Mouse (Mus musculus) thymus, postnatal 14 days (tissue): ENCODE results near the gene Lrrn4cl.
"Not testable (repeated sequence)": the region's sequence is repeated elsewhere in the genome, so short reads cannot be mapped to it uniquely, and the experiment has no call there.

Source experiments
- DNase-seq: peaks from one replicate; pipeline ENCODE4 v3.0.0; 2021

Lrrn4cl gene

DNA sequence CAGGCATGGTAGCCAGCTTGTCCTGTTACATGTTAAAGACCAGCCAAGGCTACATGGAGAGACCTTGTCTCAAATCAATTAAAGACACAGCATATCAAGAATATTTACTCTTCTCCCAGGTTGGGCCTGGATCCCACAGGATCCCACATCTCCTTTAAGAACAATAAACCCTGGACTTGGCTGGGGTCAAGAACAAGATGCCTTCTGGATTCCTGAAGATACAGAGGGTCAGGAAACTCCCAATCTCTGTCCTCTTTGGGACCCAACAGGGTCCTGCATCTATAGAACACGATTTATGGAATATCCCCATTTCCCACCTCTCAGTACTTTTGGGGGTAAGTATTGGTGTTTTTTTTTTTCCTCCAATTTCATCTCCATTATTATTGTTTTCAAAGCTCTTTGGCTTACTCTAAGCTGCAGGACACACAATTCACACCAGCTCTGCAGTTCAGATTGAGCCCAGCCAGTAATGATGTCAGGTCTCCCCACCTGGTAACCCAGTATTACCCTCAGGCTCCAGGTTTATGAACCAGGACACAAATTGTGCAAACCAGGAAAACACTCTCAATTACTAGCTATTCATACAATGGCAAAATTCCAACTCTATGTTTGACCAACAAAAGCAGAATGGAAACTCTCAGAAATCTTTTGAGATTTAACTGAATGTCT is 36.5 kb downstream of the Lrrn4cl start:
- DNase-seq = no peak

DNA sequence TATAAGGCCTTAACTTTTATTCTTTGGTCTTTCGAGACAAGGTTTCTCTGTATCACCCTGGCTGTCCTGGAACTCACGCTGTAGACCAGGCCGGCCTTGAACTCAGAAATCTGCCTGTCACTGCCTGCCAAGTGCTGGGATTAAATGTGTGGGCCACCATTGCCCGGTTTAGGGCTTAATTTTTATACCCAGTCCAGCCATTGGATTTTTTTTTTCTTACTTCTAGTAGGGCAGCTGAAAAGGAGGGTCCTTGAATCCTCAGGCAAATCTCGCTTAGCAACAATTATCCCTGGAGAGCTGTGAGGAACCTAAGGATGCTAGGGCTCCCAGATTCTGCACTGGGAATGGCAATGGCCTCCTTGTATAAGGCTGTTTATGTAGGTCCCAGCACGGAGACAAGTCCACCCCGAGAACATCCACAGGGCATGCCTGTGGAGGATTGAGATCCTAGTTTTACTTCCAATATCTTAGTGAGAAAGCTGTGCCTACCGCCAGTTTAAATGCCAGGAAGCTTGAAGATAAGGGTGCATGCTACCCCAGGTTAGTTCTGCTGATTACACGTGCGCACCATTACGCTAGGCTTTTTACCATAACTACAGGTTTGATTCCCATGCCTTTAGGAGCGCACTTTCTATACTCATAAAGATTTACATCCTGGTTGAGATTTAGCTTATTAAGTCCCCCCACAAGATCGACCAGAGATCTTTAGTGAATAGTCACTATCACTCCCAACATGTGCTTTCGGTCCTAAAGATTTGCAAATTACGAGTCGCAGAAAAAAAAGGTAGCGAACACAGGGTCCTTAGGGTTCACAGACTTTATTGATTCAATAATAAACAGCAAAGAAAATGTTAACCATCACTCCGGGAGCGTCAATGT is 37.3 kb downstream of the Lrrn4cl start:
- no peak for DNase-seq

DNA sequence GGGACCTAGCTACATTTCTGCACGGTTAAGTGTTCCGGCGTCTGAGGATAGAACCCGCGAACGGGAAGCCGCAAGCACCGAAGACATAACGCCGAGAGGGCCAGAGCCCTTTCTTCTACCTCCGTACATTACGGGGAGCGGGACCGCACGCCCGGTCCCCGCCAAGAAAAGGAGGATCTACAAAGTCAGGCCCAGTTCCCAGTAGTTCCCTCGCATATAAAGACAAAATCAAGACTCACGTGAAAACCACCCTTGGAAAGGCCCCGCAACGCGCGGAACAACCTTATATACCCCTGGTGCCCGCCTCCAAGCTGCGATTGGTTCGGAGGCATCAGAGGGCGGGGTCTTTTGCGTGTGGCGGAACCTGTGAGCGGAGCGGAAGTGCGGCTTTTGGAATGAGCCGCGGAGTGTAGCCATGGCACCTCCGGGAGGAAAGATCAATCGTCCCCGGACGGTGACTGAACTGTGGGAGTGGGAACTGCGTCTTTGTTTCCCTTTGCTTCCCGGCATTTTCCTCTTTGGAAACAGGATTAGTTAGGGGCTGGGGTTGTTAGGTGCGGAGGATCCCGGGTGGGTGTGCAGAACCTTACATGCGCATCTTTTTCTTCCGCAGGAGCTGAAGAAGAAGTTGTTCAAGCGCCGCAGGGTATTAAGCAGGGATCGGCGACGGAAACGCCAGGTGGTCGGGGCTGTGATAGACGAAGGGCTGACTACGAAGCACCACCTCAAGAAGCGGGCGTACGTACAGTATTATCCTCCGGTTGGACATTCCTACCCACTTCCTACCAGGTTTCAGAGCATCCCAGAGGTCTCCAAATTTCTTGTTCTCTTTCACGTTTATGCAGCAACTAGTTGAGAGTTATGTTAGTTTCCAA is 38.2 kb downstream of the Lrrn4cl start, which contains the start of the genes 1810009A15Rik and Gm49416:
Gene 1810009A15Rik (plus strand): TSS at position 343 of the 875 bp plus-strand sequence.
Gene Gm49416 (plus strand): TSS at position 416 of the 875 bp plus-strand sequence.
- peak; percentile 97 for DNase-seq

DNA sequence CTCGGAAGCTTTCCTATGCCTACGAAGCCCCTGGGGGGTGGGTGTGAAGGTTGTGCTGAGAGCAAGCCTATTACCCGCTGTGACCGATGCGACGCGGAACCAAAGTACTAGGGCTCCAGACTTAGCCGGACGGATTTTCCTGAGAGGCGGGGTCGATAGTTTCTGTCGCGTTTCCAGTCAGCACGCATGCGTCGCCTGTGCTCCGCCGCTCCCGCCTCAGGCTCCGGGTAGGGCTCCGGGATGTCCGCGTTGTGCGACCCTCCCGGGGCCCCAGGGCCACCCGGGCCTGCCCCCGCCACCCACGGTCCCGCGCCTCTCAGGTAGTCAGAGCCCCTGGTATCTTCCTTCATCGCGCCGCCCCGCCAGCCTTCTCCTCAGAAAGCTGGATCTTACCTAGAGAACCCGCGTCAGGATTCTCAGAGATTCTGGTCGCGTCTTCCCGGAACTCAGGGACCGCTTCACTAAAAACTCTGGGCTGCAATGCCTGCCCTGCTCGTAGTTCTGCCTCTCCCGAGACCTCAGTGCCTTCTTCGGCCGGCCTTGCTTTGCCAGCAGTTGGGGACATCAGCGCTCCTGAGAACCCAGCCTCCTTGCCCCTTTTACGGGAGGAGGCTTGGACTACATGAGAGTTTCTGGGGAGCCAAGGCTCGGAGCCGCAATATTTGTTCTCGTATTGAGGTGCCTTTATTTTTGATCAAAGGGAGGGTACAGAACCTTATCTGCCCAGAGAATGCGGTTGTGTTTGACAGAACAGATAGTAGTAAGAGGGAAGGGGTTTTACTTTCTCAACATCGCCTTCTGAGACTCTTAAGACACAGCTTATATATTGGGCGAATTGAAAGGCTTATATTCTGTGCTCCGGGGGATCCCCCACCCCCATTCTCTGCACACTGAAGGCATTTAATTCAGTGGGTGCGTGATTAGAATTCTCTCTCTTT is 42.5 kb downstream of the Lrrn4cl start, which contains the start of gene Ints5:
Gene Ints5 (plus strand): TSS at position 177 of the 938 bp plus-strand sequence.
- DNase-seq = peak; percentile 88

DNA sequence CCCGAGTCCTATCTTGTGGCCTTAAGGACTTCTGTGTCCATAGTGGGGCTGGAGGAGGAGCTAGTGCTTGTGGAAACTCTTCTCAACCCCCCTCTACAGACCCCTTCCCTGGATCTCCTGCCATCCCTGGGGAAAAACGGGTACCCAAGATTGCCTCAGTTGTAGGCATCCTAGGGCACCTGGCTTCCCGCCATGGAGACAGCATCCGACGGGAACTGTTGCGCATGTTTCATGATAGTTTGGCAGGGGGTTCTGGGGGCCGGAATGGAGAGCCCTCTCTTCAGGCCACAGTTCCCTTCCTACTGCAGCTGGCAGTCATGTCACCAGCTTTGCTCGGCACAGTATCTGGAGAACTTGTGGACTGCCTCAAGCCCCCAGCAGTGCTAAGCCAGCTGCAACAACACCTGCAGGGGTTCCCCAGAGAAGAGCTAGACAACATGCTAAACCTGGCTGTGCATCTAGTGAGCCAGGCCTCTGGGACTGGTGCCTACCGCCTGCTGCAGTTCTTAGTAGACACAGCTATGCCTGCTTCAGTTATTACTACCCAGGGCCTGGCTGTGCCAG is 44.9 kb downstream of the Lrrn4cl start:
- DNase-seq = no peak

DNA sequence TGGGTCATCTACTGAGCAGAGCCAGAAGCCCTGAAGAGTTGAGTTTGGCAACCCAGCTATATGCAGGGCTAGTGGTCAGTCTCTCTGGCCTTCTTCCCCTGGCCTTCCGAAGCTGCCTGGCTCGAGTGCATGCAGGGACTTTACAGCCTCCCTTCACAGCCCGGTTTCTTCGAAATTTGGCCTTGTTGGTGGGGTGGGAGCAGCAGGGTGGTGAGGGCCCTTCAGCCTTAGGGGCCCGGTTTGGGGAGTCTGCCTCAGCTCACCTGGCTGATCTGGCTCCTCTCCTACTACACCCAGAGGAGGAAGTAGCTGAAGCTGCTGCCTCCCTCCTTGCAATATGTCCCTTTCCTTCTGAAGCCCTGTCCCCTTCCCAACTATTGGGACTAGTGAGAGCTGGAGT is 45.7 kb downstream of the Lrrn4cl start:
- DNase-seq = not testable (repeated sequence)

DNA sequence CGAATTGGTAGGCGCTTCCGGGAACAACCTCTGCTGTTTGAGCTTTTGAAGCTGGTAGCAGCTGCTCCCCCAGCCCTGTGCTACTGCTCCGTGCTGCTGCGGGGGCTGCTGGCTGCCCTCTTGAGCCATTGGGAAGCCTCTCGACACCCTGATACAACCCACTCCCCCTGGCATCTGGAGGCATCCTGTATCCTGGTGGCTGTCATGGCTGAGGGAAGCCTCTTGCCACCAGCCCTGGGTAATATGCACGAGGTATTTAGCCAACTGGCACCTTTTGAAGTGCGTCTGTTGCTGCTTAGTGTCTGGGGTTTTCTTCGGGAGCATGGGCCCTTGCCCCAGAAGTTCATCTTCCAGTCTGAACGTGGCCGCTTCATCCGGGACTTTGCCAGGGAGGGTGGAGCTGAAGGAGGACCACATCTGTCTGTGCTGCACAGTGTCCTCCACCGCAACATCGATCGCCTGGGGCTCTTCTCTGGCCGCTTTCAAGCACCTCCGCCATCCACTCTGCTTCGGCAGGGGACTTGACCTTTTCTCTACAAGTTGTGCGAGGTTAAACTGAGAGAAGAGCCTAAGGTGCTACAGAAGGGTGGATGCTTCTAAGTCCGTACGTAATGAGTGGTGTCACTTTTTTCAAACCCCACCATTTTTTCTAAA is 46.8 kb downstream of the Lrrn4cl start:
- DNase-seq = peak; percentile 37

DNA sequence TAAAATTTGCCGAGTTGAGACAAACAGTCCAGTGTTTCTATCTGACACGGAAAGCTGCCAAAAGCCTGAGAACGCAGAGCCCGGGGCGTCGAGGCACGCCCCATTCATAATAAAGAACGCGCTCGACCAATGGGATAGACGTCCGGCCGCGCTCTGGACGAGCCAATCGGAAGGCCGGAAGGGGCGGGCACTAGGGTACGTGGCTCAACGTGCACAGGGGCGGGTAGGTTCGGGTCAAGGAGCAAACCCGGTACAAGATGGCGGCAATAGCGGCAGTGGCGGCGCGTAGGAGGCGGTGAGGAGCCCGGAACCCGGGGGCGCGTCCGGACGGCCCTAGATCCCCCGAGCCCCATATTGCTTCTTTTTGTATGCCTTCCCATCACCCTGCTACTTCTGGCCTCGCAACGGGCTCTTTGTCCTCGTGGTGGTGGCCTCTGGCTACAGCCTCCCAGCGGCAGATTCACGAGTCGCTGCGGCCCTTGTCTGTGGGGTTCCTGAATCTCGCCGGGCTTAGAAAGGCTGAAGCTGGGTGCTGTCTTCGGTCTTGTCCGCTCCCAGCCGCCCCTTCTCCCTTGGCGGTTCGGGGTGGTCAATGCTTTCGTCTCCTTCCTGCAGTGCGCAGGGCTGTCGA is 47.4 kb downstream of the Lrrn4cl start, which contains the start of gene Ganab:
Gene Ganab (plus strand): TSS at position 207 of the 631 bp plus-strand sequence.
- DNase-seq = peak; percentile 96

DNA sequence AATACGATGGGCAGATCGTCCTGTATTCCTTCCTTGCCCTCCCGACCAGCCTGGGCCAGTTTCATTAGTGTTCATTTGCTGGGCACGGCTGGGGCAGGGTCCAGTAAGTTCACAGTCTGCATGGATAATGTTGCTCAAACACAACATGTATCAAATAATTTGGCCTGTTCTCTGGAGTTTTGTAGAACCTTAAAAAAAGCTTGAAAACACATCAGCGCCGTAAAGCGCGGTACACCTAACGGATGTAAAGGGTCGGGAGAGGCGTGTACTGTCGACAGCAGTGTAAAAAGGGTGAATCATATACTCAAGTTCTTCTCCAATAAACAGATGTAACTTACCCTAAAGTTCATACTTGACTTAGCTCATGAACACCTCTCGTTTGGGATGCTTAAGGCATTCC is 48.0 kb downstream of the Lrrn4cl start:
- peak; percentile 31 for DNase-seq

DNA sequence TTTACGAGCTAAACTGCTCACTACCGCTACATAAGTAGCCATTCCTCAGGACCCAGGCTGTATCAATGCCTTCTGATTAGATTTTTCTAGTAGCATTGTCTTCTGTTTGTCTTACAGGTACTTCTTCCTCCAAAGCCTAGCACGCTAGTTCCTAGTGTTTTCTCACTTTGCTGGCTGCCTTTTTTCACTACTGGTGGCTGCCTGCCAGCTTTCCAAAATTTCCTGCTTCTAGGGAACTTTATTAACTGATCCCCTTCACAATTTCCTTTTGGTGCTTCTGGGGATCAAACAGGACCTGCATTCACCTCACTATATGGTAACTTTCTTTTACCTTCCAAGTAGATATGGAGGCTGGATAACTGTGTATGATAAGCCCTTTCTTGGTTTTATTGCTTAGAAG is 48.5 kb downstream of the Lrrn4cl start:
- no peak for DNase-seq

DNA sequence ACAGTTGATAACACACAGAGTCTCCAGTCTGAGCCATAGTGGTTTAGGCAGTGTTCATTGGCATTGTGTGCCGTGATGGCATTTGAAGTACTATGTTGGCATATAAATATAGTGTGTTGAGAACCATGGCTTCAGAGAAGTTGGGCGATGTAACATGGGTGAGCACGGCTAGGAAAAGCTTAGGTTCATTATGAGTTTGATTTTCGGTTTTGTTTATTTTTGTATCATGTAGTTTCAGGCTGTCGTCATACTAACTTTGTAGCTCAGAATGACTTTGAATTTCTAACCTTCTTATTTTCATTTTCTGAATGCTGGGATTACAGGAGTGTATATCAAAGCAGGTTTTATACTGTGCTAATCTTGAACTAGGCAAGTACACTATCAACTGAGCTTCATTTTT is 52.8 kb downstream of the Lrrn4cl start:
- no peak for DNase-seq
